Mouse (Mus musculus) layer of hippocampus, postnatal 10 days (tissue): ENCODE measurements around the gene Gins2. TPM values are rescaled to one million over a fixed set of nuclear protein-coding genes. Genes with fewer than 3 reads are reported as not detected.
A peak's percentile ranks its signal among the peaks of the same experiment; 100 is the strongest.

Experiments used
- DNase-seq, 2 experiments: peaks; one replicate each; pipeline ENCODE4 v3.0.0; 2021; ENCODE audit warnings: low spot score in 2 of 2
- long read RNA-seq: library from polyadenylated mRNA; stranded (forward); transcript quantifications from one replicate; pipeline ENCODE4 v2.0.0, GENCODE M21; 2023
- total RNA-seq, 2 experiments: library from RNA; stranded (reverse); gene quantifications; 2 replicates each; pipeline ENCODE4 v1.2.3; 2021

Gene Gins2
- 1 to 10 TPM; 2.5 to 4.2 TPM for total RNA-seq
- long read RNA-seq, transcript Gins2-201 (5 exons, 3,900 nt) = major isoform, 10 of 11 reads
- long read RNA-seq, partial matches to known transcripts = 0 of 11 reads
- long read RNA-seq, other reads (novel, unspliced or antisense) = 1 of 11 reads

GRCm38 (mm10) chr8:120588908-120589771 is at the start of gene Gins2:
Gene Gins2 (minus strand): TSS chr8:120589304.
- DNase-seq = peak; percentile 98 to 99

GRCm38 (mm10) chr8:120634329-120634839 is 45.3 kb upstream of the Gins2 start:
- peak; percentile 37 to 60 for DNase-seq

- peak; percentile 36 to 58 for DNase-seq
Measured at GRCm38 (mm10) chr8:120633665-120634271, 44.7 kb upstream of the Gins2 start.

GRCm38 (mm10) chr8:120632969-120633664 is 44.0 kb upstream of the Gins2 start:
- DNase-seq = no peak

- DNase-seq = peak in 1 of 2 experiments; percentile 45
Measured at GRCm38 (mm10) chr8:120631441-120632375, 42.6 kb upstream of the Gins2 start.

- no peak for DNase-seq
Measured at GRCm38 (mm10) chr8:120630848-120631247, 41.7 kb upstream of the Gins2 start.

- no peak for DNase-seq
Measured at GRCm38 (mm10) chr8:120630031-120630430, 40.9 kb upstream of the Gins2 start.

GRCm38 (mm10) chr8:120627298-120627697 is 38.2 kb upstream of the Gins2 start:
- peak; percentile 46 to 66 for DNase-seq

GRCm38 (mm10) chr8:120626461-120626860 is 37.4 kb upstream of the Gins2 start:
- no peak for DNase-seq

GRCm38 (mm10) chr8:120623608-120624007 is 34.5 kb upstream of the Gins2 start:
- no peak for DNase-seq

GRCm38 (mm10) chr8:120622161-120622560 is 33.1 kb upstream of the Gins2 start:
- no peak for DNase-seq

- no peak for DNase-seq
Measured at GRCm38 (mm10) chr8:120620441-120620840, 31.3 kb upstream of the Gins2 start.

- peak; percentile 45 to 61 for DNase-seq
Measured at GRCm38 (mm10) chr8:120619235-120620180, 30.4 kb upstream of the Gins2 start.

- DNase-seq = peak; percentile 81 to 83
Measured at GRCm38 (mm10) chr8:120618110-120618509, 29.0 kb upstream of the Gins2 start.

GRCm38 (mm10) chr8:120616663-120617626 is 27.8 kb upstream of the Gins2 start:
- no peak for DNase-seq

GRCm38 (mm10) chr8:120614491-120614890 is 25.4 kb upstream of the Gins2 start:
- no peak for DNase-seq

GRCm38 (mm10) chr8:120610824-120611223 is 21.7 kb upstream of the Gins2 start:
- DNase-seq = no peak

GRCm38 (mm10) chr8:120607885-120608284 is 18.8 kb upstream of the Gins2 start:
- DNase-seq = peak; percentile 89 to 90
